Mouse (Mus musculus): ENCODE measurements around the gene H3f3a.
A peak's percentile ranks its signal among the peaks of the same experiment; 100 is the strongest.
"Not testable (repeated sequence)": the region's sequence is repeated elsewhere in the genome, so short reads cannot be mapped to it uniquely, and the experiment has no call there.

Gene H3f3a

DNA sequence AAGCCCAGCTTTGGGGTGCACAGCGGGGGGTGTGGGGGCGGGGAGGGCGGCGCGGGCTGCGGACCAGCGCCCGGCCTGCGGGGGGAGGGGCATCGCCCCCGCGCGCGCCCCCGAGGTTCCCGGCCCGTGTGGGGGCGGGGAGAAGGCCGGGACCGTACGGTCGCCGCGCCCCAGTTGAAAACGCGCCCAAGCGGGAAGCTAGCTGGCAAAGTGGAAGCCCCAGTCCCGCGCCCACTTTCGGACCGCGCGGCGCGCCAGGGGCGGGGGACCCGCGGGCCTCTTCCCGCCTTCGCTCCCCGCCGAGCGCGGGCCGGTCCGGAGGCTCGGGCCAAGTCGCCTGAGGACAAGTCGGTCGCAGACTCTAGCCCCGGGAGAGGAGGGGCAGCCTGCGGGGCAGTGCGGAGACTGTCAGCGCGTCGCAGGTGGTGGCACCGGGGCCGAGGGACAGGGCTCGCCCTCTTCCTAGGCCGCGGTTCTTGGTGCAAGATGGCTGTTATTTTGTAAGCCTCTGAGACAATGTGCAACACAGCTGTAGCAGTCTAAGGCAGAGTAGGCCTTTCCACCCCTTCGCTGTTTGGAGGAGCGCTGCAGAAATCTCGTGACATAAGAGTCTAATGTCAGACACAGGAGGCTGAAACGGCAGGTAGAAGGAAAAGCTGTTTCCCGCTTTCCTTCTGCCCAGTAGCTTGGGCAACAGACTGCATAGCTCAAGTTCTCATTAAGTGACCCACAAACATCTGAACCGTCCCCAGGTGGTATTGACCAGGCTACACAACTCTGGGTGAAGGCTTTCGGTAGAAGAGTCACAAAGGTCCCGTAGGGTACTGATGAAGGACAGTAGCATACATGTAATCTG, at the start of gene H3f3a:
TSS of gene H3f3a (minus strand) at position 59 of the 856 bp plus-strand sequence.
- peak; percentile 83 for DNase-seq (ENCODE audit: low spot score)

DNA sequence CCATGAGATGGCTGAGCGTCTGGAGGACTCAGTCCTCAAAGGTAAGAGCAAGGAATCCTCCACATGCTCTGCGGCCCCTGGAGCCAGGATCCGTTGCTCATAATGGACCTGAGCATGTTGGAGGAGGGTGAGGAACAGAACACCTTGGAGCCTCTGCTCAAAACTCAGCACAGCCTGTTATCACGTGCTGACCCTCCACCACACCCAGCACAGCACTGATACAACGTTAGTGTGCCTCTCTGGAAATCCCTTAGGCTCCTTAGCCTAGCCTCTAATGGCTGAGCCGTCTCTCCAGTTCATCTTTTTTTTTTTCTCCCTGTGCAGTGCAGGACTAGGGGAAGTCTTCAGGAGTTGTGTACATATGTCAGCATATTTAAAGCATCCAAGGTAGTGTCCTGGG, 46.3 kb upstream of the H3f3a start:
- DNase-seq (ENCODE audit: low spot score): no peak

DNA sequence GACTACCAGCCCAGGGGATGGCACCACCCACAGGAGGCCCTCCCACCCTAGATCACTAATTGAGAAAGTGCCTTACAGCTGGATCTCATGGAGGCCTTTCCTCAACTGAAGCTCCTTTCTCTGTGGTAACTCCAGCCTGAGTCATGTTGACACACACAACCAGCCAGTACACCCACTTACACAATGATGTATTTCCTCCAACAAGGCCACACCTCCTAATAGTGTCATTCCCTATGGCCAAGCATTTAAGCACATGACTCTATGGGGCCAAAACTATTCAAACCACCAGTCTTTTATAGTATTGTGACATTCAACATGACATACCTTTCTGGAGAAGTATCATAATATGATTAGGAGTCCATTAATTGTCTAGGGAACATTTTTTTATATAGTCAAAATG, 45.0 kb upstream of the H3f3a start:
- no peak for DNase-seq (ENCODE audit: low spot score)

DNA sequence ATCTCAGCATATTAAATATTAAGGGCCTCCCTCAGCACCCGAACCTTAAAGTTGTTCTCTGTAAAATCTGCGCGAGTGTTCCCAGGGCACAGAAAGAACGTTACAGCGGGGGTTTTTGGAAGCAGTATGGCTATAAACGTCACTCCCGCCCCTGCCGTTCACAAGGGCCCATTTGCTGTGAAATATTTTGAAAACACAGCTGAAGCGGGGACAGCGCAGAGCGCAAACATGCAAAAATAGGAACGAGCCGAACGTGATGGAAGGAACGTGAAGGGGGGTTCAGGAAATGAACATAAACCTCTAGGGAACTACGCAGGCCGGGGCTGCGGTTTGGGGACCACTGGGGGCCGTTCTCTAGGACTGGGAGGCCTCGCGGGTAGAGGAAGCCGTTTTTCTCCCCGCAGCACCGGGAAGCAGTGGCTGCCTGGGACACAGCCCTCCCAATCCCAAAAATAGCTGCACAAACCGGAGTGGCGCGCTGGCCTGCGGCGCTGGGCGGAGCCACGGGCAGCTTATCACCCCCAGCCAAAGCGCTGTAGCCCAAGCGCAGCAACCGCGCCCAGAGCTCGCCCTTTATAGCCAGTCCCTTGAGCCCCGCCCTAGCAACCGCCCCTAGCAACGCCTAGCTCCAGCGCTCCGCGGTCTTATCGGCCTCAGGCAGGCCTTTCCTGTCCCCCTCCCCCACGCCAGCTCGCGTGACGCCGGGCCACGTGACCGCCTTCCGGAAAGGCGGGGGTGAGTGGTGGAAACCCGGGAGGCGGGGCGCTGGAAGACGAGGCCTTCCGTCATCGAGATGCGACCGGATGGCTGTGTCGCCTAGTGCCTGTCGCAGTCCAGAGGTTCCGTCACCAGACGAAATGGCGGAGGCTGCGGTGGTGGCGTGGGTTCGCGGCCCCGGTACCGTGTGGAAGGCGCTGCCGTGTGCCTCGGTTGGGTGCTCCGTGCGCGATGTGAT, 36.9 kb upstream of the H3f3a start, which contains the start of gene Sde2:
TSS of gene Sde2 (plus strand) at position 812 of the 955 bp plus-strand sequence.
- peak; percentile 100 for DNase-seq (ENCODE audit: low spot score)

DNA sequence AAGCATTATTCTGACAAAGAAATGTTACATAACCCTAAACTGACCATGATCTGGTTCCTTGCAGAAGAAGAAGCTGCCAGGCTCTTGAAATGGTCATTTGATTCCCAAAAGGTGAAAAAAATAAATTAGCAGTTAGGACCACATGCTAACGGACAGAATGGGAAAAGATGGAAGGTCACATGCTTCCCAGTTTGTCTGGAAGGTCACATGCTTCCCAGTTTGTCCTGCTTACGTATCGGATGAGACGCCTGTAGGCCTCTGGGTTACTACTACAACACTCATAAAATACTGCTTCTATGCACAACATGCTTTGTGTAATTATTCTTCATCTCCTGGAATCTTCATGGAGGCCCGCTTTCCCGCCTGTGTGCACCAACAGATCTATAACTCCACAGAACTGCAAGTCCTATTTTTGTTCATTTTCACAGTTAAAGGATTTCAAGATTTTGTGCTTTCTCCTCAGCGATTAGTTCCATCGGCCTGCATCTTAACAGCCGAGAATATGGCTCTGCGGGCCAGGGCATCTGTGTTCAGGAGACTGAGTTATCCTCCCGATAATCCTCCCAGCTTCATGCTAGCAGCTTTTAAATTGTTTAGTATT, 36.1 kb upstream of the H3f3a start:
- DNase-seq (ENCODE audit: low spot score): no peak

DNA sequence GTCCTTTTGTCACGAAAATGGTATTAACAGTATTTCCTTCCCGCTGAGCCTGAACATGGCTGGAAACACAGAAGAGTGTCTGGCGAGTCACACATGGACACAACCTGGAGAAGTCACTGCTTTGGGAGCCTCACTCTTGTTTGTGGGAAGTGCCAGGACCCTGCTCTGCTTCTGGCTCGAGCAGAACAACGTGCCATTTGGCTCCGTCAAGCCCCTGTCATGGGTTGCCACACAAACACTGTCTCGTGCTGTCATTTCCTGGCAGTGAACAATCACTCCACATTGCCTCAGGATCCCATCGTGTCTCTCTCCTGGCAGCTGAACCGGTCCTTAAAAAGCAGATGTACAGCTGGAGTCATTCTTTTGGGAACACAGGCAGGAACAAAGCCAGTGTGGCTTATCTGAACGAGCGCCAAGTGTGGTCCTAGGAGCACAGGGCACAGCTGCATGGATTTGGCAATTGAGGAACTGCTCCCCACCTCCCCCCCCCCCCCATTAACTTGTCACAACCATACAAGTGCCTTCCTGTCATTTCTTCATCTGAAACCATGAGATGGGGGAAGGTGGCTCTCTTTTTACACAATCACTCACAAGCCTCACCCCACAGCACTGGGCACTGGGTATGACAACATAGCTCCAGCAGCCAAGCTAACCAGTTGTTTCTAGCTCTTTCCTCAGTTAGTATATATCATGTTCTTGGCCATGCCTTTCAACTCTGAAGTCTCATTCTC, 34.9 kb upstream of the H3f3a start:
- peak; percentile 42 for DNase-seq (ENCODE audit: low spot score)

DNA sequence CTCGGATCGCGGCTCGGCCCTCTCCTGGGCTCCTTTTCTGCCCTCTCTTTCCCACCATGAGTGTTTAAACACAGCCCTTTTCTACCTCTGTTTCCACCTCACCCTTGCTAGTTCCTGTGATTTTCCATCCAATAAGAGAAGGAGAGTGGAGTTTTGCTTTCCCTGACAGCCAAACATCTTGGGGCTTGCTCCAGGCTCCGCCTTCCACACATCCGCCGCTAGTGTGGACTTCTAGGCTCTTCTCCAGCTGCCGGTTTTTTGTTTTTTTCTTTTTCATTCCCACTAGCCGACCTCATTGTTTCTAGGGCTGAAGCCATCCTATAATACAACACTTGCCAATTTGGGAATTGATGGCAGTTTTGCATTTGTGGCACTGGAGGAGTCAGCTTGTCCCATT, 34.4 kb upstream of the H3f3a start:
- peak; percentile 72 for DNase-seq (ENCODE audit: low spot score)

DNA sequence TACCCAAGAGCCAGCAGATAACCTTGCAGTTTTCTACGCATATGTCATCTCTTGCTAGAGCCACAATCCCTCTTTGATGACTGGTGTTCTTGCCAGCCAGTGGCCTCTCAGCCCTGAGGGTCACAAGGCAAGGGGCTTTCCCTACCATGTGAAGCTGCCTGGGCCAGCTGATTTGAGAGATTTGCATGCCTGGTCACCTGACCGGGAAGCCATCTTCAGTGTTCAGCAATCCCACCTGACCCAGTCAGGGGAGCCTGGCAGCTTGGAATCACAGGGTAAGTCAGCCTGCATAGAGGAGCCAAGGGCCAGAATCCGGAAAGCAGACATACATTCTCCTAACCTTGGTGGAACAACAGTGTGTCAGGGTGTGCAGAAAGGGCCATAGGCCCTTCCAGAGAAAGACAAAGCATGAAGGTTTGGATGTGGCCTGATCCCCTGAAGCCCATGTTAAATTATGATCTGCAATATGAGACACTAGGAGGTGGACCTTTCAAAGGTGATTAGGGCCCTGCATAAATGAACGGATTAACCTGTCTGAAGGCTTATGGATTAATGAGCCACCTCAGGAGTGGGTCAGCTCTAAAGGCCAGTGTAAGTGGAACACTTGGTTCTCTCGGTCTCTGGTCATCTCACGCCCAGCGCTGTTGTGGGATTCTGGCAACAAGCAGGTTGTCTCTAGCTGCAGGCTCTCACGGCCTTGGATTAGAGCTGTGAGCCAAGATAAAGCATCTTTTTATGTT, 28.0 kb upstream of the H3f3a start:
- DNase-seq (ENCODE audit: low spot score): no peak

DNA sequence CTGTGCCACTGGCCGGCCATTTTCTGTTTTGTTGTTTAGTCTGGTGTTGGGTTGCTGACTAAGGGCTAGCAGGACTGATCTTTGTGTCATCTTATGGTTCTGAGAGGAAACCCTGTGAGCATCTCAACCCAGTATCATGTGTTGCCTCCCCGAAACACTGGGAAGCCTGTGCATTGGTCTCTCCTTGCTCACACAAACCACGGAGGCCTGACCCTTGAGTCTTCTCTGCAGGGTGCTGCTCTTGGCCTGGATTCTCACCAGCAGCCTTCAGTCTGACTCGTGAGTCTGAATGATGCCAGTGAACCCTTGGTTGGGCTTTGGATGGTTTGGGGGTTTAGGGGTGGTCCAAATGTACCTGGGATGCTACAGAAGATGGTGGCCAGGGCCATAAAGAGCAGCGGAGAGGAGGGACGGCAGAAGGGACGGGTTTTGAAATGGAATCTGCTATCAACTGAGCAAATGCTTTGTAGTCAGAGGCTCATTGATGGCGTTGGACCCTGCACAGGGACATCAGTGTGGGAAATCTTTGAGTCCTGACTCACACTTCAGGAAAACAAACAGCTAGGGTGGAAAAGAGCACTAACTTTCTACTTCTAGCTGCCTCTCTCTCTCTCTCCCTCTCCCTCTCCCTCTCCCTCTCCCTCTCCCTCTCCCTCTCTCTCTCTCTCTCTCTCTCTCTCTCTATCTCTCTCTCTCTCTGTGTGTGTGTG, 25.6 kb upstream of the H3f3a start:
- DNase-seq (ENCODE audit: low spot score): no peak

DNA sequence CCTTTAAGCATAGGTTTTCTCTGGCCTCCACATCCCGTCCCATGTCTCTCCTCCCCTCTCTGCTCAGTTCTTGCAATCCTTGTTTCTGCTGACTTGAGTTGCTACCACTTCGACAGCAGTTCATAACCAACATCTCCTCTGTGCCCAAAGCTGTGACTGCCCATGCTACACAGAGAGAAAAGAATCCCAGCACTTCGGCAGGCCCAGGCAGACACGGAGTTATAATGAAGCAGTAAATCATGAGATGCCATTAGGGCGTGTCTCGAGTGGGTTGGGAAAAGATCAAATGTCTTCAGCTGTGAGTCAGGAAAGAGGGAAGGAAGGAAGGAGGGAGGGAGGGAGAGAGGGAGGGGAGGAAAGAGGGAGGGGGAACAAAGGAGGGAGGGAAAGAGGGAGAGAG, 24.3 kb upstream of the H3f3a start:
- no peak for DNase-seq (ENCODE audit: low spot score)

DNA sequence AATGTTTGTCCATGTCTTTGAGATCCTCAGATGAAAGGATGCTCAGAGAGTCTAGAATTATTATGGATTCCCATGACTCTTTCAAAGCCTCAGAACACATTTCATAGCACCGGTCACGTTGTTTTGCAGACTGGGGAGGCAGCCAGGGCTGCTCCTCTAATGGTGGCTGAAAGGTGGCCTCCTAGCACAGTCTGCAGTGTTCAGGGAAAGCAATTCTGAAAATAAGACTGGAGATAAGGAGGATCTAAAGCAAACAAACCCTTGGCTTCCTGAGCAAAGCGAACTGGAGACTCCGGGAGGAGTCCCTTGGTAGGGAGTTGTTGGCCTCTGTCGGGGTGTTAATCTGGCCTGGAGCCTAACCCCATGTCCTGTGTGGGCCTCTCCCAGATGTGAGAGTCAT, 23.4 kb upstream of the H3f3a start:
- no peak for DNase-seq (ENCODE audit: low spot score)

DNA sequence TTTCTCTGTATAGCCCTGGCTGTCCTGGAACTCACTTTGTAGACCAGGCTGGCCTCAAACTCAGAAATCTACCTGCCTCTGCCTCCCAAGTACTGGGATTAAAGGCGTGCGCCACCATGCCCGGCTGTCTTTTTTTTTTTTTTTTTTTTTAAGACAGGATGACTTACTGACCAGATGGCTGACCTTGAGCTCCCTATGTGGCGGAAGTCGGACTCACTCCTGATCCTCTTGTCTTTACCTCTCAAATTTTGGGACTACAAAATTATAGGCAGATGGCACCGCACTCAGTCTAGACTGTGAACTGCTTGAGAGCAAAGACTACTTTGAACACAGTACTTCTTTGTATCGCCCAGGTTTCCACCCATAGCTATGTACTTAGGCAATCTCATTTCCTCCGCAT, 22.7 kb upstream of the H3f3a start:
- not testable (repeated sequence) for DNase-seq (ENCODE audit: low spot score)

DNA sequence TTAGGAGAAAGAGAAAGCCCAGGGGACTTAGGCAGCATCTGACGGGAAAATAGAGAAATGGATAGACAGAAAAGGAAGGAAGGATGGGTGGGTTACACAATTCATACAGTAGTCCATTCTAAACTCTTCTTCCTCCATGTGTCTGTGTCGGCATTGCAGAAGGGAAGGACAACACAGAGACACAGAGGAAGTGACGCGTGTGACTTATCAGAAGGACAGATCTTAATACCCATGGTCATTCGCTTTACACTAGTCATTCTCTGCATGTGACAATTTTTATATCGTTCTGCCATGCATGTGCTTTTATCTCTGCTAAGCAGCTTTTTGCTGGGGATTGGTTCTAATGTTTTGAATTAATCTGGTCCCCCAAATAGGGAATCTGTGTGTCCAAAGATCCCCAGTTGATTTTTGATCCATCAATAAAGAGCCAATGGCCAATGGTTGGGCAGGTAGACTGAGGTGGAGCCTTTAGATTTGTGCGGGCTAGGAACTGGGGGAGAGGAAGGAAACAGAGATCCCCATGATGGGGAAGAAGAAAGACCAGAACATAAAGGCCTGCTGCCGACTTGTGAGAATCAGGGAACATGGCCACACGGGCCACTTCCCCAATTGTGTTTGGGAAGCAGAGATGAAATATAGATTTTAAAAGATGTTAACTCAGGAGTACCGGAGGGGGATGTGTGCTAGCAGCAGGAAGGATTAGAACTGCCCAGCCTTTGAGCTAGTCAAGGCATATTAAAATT, 21.7 kb upstream of the H3f3a start:
- DNase-seq (ENCODE audit: low spot score): no peak

DNA sequence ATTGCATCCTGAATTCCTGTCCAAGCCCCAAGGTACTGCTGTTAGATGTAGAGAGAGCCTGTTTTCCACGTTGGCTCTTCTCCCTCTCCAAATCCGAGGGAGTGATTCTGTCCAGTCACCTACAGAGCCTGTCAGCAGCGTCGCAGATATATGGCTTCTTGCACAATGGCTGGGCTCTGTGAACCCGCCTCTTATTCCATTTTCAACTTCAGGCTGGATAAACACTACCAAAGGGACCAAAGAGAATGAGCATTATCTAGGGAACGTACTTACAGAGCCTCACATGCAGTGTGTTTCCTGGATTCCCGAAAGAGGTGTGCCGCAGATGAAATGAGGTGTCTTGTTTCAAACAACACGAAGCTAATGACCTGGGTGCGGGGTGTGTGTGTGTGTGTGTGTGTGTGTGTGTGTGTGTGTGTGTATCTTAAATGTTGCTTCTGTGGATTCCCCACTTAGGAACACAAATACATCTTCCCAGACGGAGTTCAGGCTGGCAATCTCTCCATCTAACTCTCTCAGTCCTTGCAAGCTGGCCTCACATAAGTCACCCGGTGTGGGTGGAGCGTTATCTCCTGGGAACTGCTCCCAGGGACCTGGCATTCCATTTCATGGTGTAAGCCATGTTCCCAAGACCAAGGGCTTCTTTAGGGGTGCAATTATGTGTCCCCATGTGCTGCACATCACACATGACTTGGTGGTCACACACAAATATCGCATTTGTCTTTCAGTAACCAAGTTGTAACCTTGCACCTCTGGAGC, 17.0 kb upstream of the H3f3a start:
- no peak for DNase-seq (ENCODE audit: low spot score)

DNA sequence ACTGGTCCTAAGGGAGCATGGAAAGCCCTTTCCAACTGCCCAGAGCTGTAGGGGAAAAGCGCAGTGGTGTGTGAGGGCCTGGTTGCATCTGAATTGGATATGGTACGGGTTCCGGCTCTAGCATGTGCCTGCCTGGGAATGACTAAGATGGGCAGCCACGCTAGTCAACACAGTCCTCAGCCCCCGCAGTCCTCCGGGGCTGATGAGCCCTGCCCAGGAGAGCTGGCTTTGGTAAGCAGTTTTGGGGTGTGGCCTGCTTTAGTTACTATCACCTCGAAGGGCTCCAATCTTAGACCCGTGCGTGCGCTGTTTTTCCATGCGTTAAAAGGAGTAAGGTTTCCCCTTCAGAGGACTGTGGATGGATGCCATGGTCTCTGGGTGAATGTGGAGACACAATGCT, 16.4 kb upstream of the H3f3a start:
- no peak for DNase-seq (ENCODE audit: low spot score)

DNA sequence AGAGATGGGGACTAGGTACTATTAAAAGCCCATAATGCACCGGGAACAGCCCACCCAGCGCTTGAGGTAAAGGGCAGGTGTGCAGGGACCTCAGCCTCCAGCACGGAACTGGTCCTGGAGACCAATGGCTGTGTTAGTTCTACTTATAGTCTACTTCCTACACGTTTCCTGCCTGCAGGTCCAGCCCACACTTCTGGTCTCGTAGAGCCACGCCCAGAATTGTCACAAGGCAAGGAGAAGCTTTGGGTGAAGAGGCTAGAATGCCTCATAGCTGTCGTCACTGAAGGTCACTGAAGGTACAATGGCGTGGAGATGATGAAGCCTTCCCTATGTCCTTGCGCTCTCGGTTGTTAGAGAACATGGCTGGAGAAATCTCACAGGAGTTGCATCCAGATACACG, 16.0 kb upstream of the H3f3a start:
- no peak for DNase-seq (ENCODE audit: low spot score)

DNA sequence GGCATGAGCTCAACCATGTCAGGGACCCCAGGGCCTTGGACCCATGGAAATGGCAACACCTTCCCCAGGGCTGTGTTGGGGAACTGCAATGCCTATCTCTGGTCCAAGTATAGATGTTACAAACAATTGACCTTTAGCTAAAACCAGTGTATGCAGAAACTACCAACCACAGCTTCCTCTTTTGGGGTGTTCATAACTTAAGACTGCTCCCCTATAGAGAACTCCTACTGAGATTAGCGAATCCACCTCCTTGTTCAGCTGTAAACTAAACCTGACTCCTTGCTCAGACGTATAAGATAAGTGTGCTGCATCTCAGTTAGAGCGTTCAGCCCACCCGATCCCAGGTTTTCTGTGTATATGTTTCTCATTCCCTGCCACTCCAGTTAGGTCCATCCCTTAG, 12.9 kb upstream of the H3f3a start:
- no peak for DNase-seq (ENCODE audit: low spot score)

DNA sequence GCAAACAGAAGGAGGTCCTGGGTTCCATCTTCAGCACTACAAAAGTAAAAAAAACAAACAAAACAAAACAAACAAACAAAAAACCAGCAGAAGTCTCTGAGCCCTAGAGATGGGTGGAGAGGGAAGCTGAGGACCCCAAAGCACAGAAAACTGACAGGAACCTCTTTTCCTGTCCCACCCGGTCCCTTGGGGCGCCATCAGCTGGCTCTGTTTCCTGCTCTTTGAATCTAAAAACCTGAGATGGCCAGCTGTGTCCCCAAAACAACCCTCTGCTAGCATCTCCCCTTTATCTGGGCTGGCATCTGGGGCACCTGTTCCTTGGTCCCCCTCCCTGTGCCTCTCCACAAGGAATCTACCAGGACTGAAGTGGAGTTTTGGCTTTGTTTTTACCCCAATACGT, 11.0 kb upstream of the H3f3a start:
- no peak for DNase-seq (ENCODE audit: low spot score)

DNA sequence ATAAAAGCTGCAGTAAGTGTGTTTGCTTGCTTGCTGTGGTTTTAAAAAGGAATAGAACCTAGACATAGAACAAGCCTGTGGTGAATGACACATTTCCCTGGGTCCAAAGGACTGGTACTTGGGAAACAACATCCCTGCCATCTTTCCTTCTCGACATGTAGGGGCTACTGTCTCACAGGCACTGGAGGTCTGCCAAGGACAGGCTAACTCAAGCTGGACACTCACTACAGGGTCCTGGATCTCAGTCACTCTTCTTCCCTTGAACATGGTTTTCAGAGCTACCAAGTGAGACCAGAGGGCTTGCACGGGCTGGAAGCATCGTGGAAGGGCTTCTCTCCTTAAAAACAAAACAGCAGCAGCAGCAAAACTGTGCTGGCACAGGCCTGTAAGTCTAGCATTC, 10.0 kb upstream of the H3f3a start:
- DNase-seq (ENCODE audit: low spot score): no peak

All from testis, postnatal 14 days (tissue).